Mouse (Mus musculus): ENCODE results near the gene Metap2.

Metap2 gene

GRCm38 (mm10) chr10:93911326-93911725 lies 14.4 kb upstream of the Metap2 start:
- DNase-seq (ENCODE audit: low read depth, low spot score): no peak

DNA sequence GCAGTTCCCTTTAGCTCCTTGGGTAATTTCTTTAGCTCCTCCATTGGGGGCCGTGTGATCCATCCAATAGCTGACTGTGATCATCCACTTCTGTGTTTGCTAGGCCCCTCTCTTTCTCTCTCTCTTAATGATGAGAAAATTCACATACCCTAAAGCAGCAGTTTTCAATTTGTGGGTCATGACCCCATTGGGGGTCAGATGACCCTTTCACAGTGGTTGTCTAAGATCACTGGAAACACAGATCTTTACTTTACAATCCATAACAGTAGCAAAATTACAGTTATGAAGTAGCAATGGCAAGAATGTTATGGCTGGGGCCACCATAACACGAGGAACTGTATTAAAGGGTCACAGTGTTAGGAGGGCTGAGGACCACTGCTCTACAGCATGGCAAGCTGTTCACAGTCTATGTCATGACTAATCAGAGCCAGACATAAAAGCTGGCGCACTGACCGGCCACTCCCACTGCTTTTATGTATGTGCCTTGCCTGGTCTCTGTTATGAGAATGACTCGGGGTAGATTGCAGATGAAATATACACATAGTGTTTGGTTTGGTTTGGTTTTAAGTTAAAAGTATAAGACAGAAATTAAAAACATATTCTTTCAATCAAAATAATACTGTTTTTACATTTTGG lies 13.0 kb upstream of the Metap2 start:
- DNase-seq (ENCODE audit: low read depth, low spot score): no peak

GRCm38 (mm10) chr10:93909015-93909414 lies 12.1 kb upstream of the Metap2 start:
- DNase-seq (ENCODE audit: low read depth, low spot score): no peak

- DNase-seq (ENCODE audit: low read depth, low spot score): no peak
Observed at GRCm38 (mm10) chr10:93908540-93908939, 11.6 kb upstream of the Metap2 start.

- DNase-seq (ENCODE audit: low read depth, low spot score): no peak
Observed at GRCm38 (mm10) chr10:93907376-93907775, 10.5 kb upstream of the Metap2 start.

- no peak for DNase-seq (ENCODE audit: low read depth, low spot score)
Observed at GRCm38 (mm10) chr10:93899907-93900306, 3.0 kb upstream of the Metap2 start.

- no peak for DNase-seq (ENCODE audit: low read depth, low spot score)
Observed at GRCm38 (mm10) chr10:93899303-93899702, 2.4 kb upstream of the Metap2 start.

- DNase-seq (ENCODE audit: low read depth, low spot score): no peak
Observed at GRCm38 (mm10) chr10:93892551-93892950, 4.3 kb downstream of the Metap2 start.

DNA sequence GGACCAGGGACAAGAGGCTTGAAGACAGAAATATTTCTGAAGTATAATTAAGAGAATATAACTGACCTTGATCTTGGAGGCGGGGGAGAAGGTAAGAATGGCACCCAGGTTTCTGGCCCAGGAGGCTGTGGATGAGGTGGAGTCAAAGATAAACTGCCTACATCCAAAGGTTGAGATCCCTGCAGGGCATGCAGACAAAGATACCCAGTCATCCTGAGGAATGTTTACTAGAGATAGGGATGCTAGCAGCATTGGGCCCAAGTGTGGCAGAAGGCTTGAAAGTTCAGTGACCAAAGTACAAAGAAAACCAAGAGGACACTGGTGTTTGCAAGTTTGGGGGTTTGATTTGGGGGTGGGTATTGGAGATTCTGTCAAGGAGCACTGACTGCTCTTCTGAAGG lies 5.9 kb downstream of the Metap2 start:
- no peak for DNase-seq (ENCODE audit: low read depth, low spot score)

GRCm38 (mm10) chr10:93890565-93890964 lies 6.3 kb downstream of the Metap2 start:
- no peak for DNase-seq (ENCODE audit: low read depth, low spot score)

DNA sequence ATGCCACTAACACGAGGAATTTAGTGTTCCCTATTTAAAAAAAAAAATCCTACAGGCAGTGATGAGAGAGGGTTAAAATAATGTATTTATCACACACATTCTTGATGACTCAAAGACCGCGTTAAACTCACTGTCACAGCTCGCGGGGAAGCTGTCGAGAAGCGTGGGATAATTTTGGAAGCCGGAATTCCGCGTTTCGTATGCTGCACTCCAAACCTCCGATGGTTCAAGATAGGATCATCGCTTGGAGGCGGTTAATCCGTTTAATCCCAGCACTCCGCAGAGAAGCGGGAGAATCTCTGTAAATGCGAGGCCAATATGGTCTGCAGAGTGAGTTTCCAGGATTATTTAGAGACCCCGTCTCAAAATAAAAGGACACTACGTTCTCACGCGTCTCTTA lies 6.9 kb downstream of the Metap2 start:
- DNase-seq (ENCODE audit: low read depth, low spot score): no peak

GRCm38 (mm10) chr10:93889579-93889950 lies 7.3 kb downstream of the Metap2 start:
- DNase-seq (ENCODE audit: low read depth, low spot score): peak; percentile 85

- peak; percentile 19 for DNase-seq (ENCODE audit: low read depth, low spot score)
Observed at GRCm38 (mm10) chr10:93888935-93889578, 7.8 kb downstream of the Metap2 start.

DNA sequence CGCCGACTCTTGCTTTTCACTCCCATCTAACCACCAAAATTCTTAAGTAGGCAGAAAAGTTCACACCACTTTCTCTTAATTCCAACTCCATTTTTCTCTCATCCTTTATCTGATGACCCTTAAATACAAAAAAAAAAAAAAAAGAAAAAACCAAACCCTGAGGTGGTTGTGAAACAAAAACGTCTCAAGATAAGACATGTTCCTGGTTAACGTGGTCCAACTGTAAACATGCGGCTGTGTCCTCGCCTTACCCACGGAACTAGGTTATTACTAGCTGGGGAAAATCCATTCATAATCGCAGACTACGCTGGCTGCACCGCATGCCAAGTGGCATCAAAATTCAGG lies 8.3 kb downstream of the Metap2 start:
- DNase-seq (ENCODE audit: low read depth, low spot score): no peak

- DNase-seq (ENCODE audit: low read depth, low spot score): no peak
Observed at GRCm38 (mm10) chr10:93885839-93886477, 10.9 kb downstream of the Metap2 start.

GRCm38 (mm10) chr10:93882738-93883364 lies 14.0 kb downstream of the Metap2 start:
- no peak for DNase-seq (ENCODE audit: low read depth, low spot score)

GRCm38 (mm10) chr10:93881918-93882317 lies 15.0 kb downstream of the Metap2 start:
- DNase-seq (ENCODE audit: low read depth, low spot score): no peak

DNA sequence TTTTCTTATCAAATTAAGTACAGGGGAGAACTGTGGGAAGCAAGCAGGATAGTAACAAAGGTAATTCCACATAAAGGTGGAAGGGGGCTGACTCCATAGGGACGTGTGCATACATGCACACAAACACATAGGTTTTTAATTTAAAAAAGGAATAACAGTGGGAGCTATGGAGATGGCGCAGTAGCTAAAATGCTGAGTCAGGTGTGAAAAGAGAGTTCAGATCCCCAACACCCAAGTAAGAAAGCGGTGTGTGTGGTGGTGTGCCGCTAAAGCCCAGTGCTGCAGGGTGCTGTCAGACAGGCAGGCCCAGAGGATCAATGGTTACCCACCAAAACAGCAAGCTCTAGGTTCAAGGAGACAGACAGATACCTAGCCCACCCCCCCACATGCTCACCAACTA lies 18.2 kb downstream of the Metap2 start:
- no peak for DNase-seq (ENCODE audit: low read depth, low spot score)

GRCm38 (mm10) chr10:93876772-93877171 lies 20.1 kb downstream of the Metap2 start:
- DNase-seq (ENCODE audit: low read depth, low spot score): no peak

- no peak for DNase-seq (ENCODE audit: low read depth, low spot score)
Observed at GRCm38 (mm10) chr10:93868886-93869285, 28.0 kb downstream of the Metap2 start.

DNA sequence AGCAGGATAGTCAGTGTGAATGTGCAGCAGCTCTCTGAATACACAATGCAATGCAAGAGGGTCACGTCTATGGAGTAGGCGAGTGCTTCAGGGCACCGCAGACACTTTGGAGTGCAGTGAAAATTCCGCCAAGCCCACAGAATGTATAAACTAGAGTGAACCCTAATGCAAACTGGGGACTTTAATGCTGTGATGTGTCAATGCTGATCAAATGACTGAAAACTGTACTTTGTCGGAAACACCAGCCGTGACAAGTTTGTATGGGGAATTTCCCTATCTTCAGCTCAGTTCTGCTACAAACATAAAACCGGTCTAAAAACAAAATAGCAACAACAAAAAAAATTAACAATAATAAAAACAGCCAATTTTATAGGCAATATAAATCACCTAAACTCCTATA lies 28.5 kb downstream of the Metap2 start:
- DNase-seq (ENCODE audit: low read depth, low spot score): no peak

- DNase-seq (ENCODE audit: low read depth, low spot score): no peak
Observed at GRCm38 (mm10) chr10:93856095-93856494, 40.8 kb downstream of the Metap2 start.

GRCm38 (mm10) chr10:93855126-93855525 lies 41.8 kb downstream of the Metap2 start:
- no peak for DNase-seq (ENCODE audit: low read depth, low spot score)

All from retina, postnatal 7 days (tissue).